Mouse (Mus musculus) hindbrain, embryonic 16.5 days (tissue): ENCODE results near the gene Ppp2r5d. TPM values are rescaled to one million over a fixed set of nuclear protein-coding genes. Genes with fewer than 3 reads are reported as not detected.

ENCODE experiments used
- polyA plus RNA-seq: library from polyadenylated mRNA; unstranded; fragments of >200 nt; fragmentation: Nextera tagmentation; extraction: Ambion mirVana; gene quantifications from 2 replicates; pipeline ENCODE4 v1.2.1, GENCODE M21; 2015

Ppp2r5d gene
- polyA plus RNA-seq, 1 experiment from 2014 or later, result 102 TPM

Other genes starting within 250 kb of the Ppp2r5d start
- gene Ttbk1, start 217.4 kb downstream of the Ppp2r5d start, polyA plus RNA-seq, result 5.1 and 5.5 TPM in 2 replicates
- gene Dnph1, start 208.4 kb downstream of the Ppp2r5d start, polyA plus RNA-seq, result 18.7 and 19.0 TPM in 2 replicates
- 19.7 and 25.1 TPM in 2 replicates for gene Cul9, start 158.7 kb downstream of the Ppp2r5d start, polyA plus RNA-seq
- 3.5 and 3.6 TPM in 2 replicates for gene Srf, start 148.9 kb downstream of the Ppp2r5d start, polyA plus RNA-seq
- gene Ptk7, start 75.6 kb downstream of the Ppp2r5d start, polyA plus RNA-seq, result 25.9 and 36.1 TPM in 2 replicates
- gene Klc4, start 59.1 kb downstream of the Ppp2r5d start, polyA plus RNA-seq, result 32.3 and 34.1 TPM in 2 replicates
- 64.5 and 73.7 TPM in 2 replicates for gene Mrpl2, start 58.9 kb downstream of the Ppp2r5d start, polyA plus RNA-seq
- 39.9 and 45.4 TPM in 2 replicates for gene Cul7, start 54.8 kb downstream of the Ppp2r5d start, polyA plus RNA-seq
- 51.4 and 54.8 TPM in 2 replicates for gene Rrp36, start 30.8 kb downstream of the Ppp2r5d start, polyA plus RNA-seq
- gene Mea1, start 26.3 kb downstream of the Ppp2r5d start, polyA plus RNA-seq, result 317 and 353 TPM in 2 replicates
- 176 and 179 TPM in 2 replicates for gene Klhdc3, start 24.2 kb downstream of the Ppp2r5d start, polyA plus RNA-seq
- 23.0 and 25.7 TPM in 2 replicates for gene Pex6, start 6.4 kb upstream of the Ppp2r5d start, polyA plus RNA-seq
- gene Gnmt, start 24.1 kb upstream of the Ppp2r5d start, polyA plus RNA-seq, result 1.1 and 1.7 TPM in 2 replicates
- gene Cnpy3, start 47.1 kb upstream of the Ppp2r5d start, polyA plus RNA-seq, result 71.4 and 78.0 TPM in 2 replicates
- gene Ptcra, start 58.6 kb upstream of the Ppp2r5d start, polyA plus RNA-seq, result 0.16 TPM in 1 of 2 replicates, not detected in the other
- gene 2310039H08Rik, start 67.5 kb upstream of the Ppp2r5d start, polyA plus RNA-seq, result 49.8 and 57.2 TPM in 2 replicates
- 75.5 and 80.4 TPM in 2 replicates for gene Rpl7l1, start 77.6 kb upstream of the Ppp2r5d start, polyA plus RNA-seq
- 6.0 and 6.2 TPM in 2 replicates for gene Bicral, start 153.4 kb upstream of the Ppp2r5d start, polyA plus RNA-seq
- gene Tbcc, start 185.6 kb upstream of the Ppp2r5d start, polyA plus RNA-seq, result 52.6 and 53.6 TPM in 2 replicates
- gene Prph2, start 205.3 kb upstream of the Ppp2r5d start, polyA plus RNA-seq, result not detected in 2 replicates